Mouse (Mus musculus) midbrain, embryonic 14.5 days (tissue): ENCODE data around the gene Tomm40. TPM values are rescaled to one million over a fixed set of nuclear protein-coding genes. Genes with fewer than 3 reads are reported as not detected.

Experiments used
- ATAC-seq: fragments of 200-750 bp; cut with Nextera tagmentation; 2 replicates; pipeline ENCODE4 v1.8.0; 2017; ENCODE audit warnings: moderate number of reproducible peaks, moderate library complexity; ENCODE audit not compliant: low FRiP score, low TSS enrichment
- DNase-seq: peaks from one replicate; pipeline ENCODE4 v3.0.0-alpha.2; 2015
- H3K27ac ChIP-seq: fragments of 300-500 bp; sonication (generic); replicated peaks from 2 replicates; pipeline ENCODE4 v1.5.1; 2014; ENCODE audit warnings: mild to moderate bottlenecking, low read depth, low read length, moderate library complexity
- H3K27me3 ChIP-seq: fragments of 300-500 bp; sonication (generic); 2 replicates; pipeline ENCODE4 v1.6.1; 2014; ENCODE audit warnings: low read length, control low read depth, mixed read lengths; ENCODE audit not compliant: control insufficient read depth, insufficient read depth
- H3K36me3 ChIP-seq: fragments of 300-500 bp; sonication (generic); 2 replicates; pipeline ENCODE4 v1.6.1; 2014; ENCODE audit warnings: low read length, control low read depth; ENCODE audit not compliant: control insufficient read depth, insufficient read depth
- H3K4me1 ChIP-seq: fragments of 300-500 bp; sonication (generic); 2 replicates; pipeline ENCODE4 v1.6.1; 2014; ENCODE audit warnings: mild to moderate bottlenecking, antibody characterized with exemption, low read length, control low read depth; ENCODE audit not compliant: control insufficient read depth, insufficient read depth
- H3K4me2 ChIP-seq: fragments of 300-500 bp; sonication (generic); 2 replicates; pipeline ENCODE4 v1.6.1; 2014; ENCODE audit warnings: mild to moderate bottlenecking, low read length, moderate library complexity
- H3K4me3 ChIP-seq: fragments of 300-500 bp; sonication (generic); replicated peaks from 2 replicates; pipeline ENCODE4 v1.5.1; 2014; ENCODE audit warnings: low read depth, low read length
- H3K9ac ChIP-seq: fragments of 300-500 bp; sonication (generic); replicated peaks from 2 replicates; pipeline ENCODE4 v1.6.1; 2014; ENCODE audit warnings: mild to moderate bottlenecking, low read length, moderate library complexity
- H3K9me3 ChIP-seq: fragments of 300-500 bp; sonication (generic); 2 replicates; pipeline ENCODE4 v1.6.1; 2016; ENCODE audit warnings: low read length, control low read depth, mixed read lengths; ENCODE audit not compliant: control insufficient read depth
- WGBS: fragments of 180-500 bp; shearing (Covaris S2); extraction: QIAGEN DNeasy Blood & Tissue Kit; methylation state at CpG from one replicate; pipeline ENCODE4 v1.1.7; 2014; 5-methylcytosine and 5-hydroxymethylcytosine counted together
- polyA plus RNA-seq: library from polyadenylated mRNA; unstranded; fragments of >200 nt; fragmentation: Nextera tagmentation; extraction: Ambion mirVana; gene quantifications from 2 replicates; pipeline ENCODE4 v1.2.1, GENCODE M21; 2014

The Tomm40 gene
- polyA plus RNA-seq, 1 experiment from 2014 or later = 120 TPM

GRCm38 (mm10) chr7:19717346-19717745, 2.1 kb upstream of the Tomm40 start:
- Histone ChIP-seq H3K9ac (no peak overlapping the region), H3K4me3 (no peak overlapping the region), H3K27ac (no peak overlapping the region), H3K4me2 (no peak overlapping the region), H3K27me3 (no peaks in the 10 kb centered on the region), H3K9me3 (peaks cover 6% of the 10 kb centered on the region; the same call in 1 of the 2 replicates), H3K36me3 (peaks cover 10% of the 10 kb centered on the region; the same call in 1 of the 2 replicates), H3K4me1 (peaks cover 15% of the 10 kb centered on the region)
- no peak for DNase-seq
- WGBS = 90% methylated on average over 4 of the region's 4 CpGs
- no peak for ATAC-seq

GRCm38 (mm10) chr7:19716822-19717221, 1.6 kb upstream of the Tomm40 start:
- WGBS = 93% methylated on average over 2 of the region's 2 CpGs
- Histone ChIP-seq H3K4me2 (peak overlapping the region; percentile 67), H3K27ac (peak overlapping the region; percentile 91), H3K9ac (peak overlapping the region; percentile 46; the same call in 1 of the 2 replicates), H3K36me3 (peaks cover 15% of the 10 kb centered on the region), H3K27me3 (no peaks in the 10 kb centered on the region), H3K4me1 (peaks cover 15% of the 10 kb centered on the region), H3K4me3 (peak overlapping the region; percentile 40; the same call in 1 of the 2 replicates), H3K9me3 (peaks cover 6% of the 10 kb centered on the region; the same call in 1 of the 2 replicates)
- ATAC-seq (no peak), DNase-seq (no peak)

GRCm38 (mm10) chr7:19716055-19716682, 931 bp upstream of the Tomm40 start:
- WGBS = 6% methylated on average over 18 of the region's 18 CpGs
- Histone ChIP-seq H3K4me3 (peak overlapping the region; percentile 40), H3K9me3 (peaks cover 5% of the 10 kb centered on the region; the same call in 1 of the 2 replicates), H3K4me2 (peak overlapping the region; percentile 67), H3K36me3 (peaks cover 20% of the 10 kb centered on the region), H3K27me3 (no peaks in the 10 kb centered on the region), H3K9ac (peak overlapping the region; percentile 46; the same call in 1 of the 2 replicates), H3K4me1 (peaks cover 15% of the 10 kb centered on the region), H3K27ac (peak overlapping the region; percentile 91)
- no peak for ATAC-seq
- DNase-seq = no peak

- Histone ChIP-seq H3K27me3 (no peaks in the 10 kb centered on the region), H3K9ac (peak overlapping the region; percentile 92), H3K36me3 (peaks cover 30% of the 10 kb centered on the region), H3K4me3 (peak overlapping the region; percentile 96), H3K9me3 (no peaks in the 10 kb centered on the region), H3K27ac (peak overlapping the region; percentile 72), H3K4me1 (peaks cover 15% of the 10 kb centered on the region), H3K4me2 (peak overlapping the region; percentile 98)
- no peak for ATAC-seq
- no peak for DNase-seq
- under 1% methylated on average over 39 of the region's 39 CpGs for WGBS
These were observed 402 bp downstream of the Tomm40 start for GRCm38 (mm10) chr7:19714836-19715235.

- Histone ChIP-seq H3K9me3 (no peaks in the 10 kb centered on the region), H3K27ac (no peak overlapping the region), H3K36me3 (peaks cover 42% of the 10 kb centered on the region), H3K4me2 (no peak overlapping the region), H3K9ac (no peak overlapping the region), H3K27me3 (no peaks in the 10 kb centered on the region), H3K4me1 (peaks cover 15% of the 10 kb centered on the region), H3K4me3 (no peak overlapping the region)
- ATAC-seq = no peak
- no peak for DNase-seq
- 87% methylated on average over 9 of the region's 9 CpGs for WGBS
These were observed 1.6 kb downstream of the Tomm40 start for GRCm38 (mm10) chr7:19713598-19713997.

GRCm38 (mm10) chr7:19713196-19713595, 2.0 kb downstream of the Tomm40 start:
- H3K36me3 ChIP-seq = peaks cover 43% of the 10 kb centered on the region
- peak; percentile 24 for DNase-seq
- WGBS = 55% methylated on average over 4 of the region's 4 CpGs

GRCm38 (mm10) chr7:19712414-19712813, 2.8 kb downstream of the Tomm40 start:
- ATAC-seq = no peak
- WGBS = 75% methylated on average over 4 of the region's 4 CpGs
- Histone ChIP-seq H3K4me2 (no peak overlapping the region), H3K4me1 (peaks cover 15% of the 10 kb centered on the region), H3K9ac (no peak overlapping the region), H3K4me3 (no peak overlapping the region), H3K27me3 (no peaks in the 10 kb centered on the region), H3K36me3 (peaks cover 49% of the 10 kb centered on the region), H3K27ac (no peak overlapping the region), H3K9me3 (no peaks in the 10 kb centered on the region)
- DNase-seq = peak; percentile 33

More at GRCm38 (mm10) chr7:19713196-19713595, 2.0 kb downstream of the Tomm40 start:
- Histone ChIP-seq H3K4me2 (no peak overlapping the region), H3K4me1 (peaks cover 15% of the 10 kb centered on the region), H3K9ac (no peak overlapping the region), H3K27ac (no peak overlapping the region), H3K9me3 (no peaks in the 10 kb centered on the region), H3K4me3 (no peak overlapping the region), H3K27me3 (no peaks in the 10 kb centered on the region)
- no peak for ATAC-seq

GRCm38 (mm10) chr7:19710650-19711049, 4.6 kb downstream of the Tomm40 start:
- DNase-seq (no peak), ATAC-seq (no peak)
- WGBS = 92% methylated on average over 10 of the region's 10 CpGs
- H3K36me3 ChIP-seq = peaks cover 56% of the 10 kb centered on the region
- H3K4me2 ChIP-seq = no peak overlapping the region
- H3K4me3 ChIP-seq = no peak overlapping the region
- H3K27ac ChIP-seq = no peak overlapping the region
- H3K9me3 ChIP-seq = no peaks in the 10 kb centered on the region
- no peaks in the 10 kb centered on the region for H3K27me3 ChIP-seq
- H3K4me1 ChIP-seq = peaks cover 9% of the 10 kb centered on the region
- H3K9ac ChIP-seq = no peak overlapping the region

GRCm38 (mm10) chr7:19705271-19705670, 10.0 kb downstream of the Tomm40 start:
- no peak for DNase-seq
- no peak overlapping the region for H3K4me2 ChIP-seq
- no peak for ATAC-seq
- no peaks in the 10 kb centered on the region for H3K4me1 ChIP-seq
- H3K36me3 ChIP-seq = peaks cover 51% of the 10 kb centered on the region
- no peak overlapping the region for H3K27ac ChIP-seq
- WGBS = 97% methylated on average over 7 of the region's 7 CpGs
- H3K9me3 ChIP-seq = no peaks in the 10 kb centered on the region
- H3K27me3 ChIP-seq = no peaks in the 10 kb centered on the region
- H3K9ac ChIP-seq = no peak overlapping the region
- no peak overlapping the region for H3K4me3 ChIP-seq
